ENCODE assay signal across 22 mouse cellular contexts in genomic region chr9:122290192-122290591, GRCm38 (mm10). TPM values are rescaled to one million over a fixed set of nuclear protein-coding genes. Genes with fewer than 3 reads are reported as not detected.
DNase-seq lines count a peak whose midpoint lies in the region; ATAC-seq and TF ChIP-seq lines count a peak whose summit lies in the region.
"Had no signal": no experiment of that assay in that cellular context is flagged by ENCODE, and none has a peak within 500 bp of the region (broad histone marks: within the 10 kb centered on the region; RNA-seq: fewer than 3 reads in every experiment).

No protein-coding gene starts in this region.

- no peak for TF ChIP-seq CTCF in left cerebral cortex, adult 2 months (IDR thresholded peaks at IDR 0.05)

- no peak overlapping the region for H3K4me2 ChIP-seq in midbrain, embryonic 11.5 days
- H3K4me2 ChIP-seq in midbrain, embryonic 16.5 days (ENCODE audit: low read length), result no peak overlapping the region
- H3K4me2 ChIP-seq: embryonic facial prominence, embryonic 12.5 days; heart, embryonic 11.5 days; heart, embryonic 15.5 days; hindbrain, embryonic 13.5 days had no signal

- intact Hi-C loops in left cerebral cortex, adult 2 months (cut with DNase I), result loop anchor here (5.0 kb wide), 1 partner anchor 43 kb away; no protein-coding TSS in a partner anchor

- H3K9ac ChIP-seq in midbrain, embryonic 11.5 days (ENCODE audit: low read length), result no peak overlapping the region
- H3K9ac ChIP-seq in midbrain, embryonic 16.5 days (ENCODE audit: low read depth, low read length), result no peak overlapping the region
- H3K9ac ChIP-seq: embryonic facial prominence, embryonic 12.5 days; heart, embryonic 15.5 days; hindbrain, embryonic 13.5 days had no signal

- H3K27me3 ChIP-seq in midbrain, embryonic 11.5 days (ENCODE audit: control insufficient read depth, insufficient read depth, low read length), result no peaks in the 10 kb centered on the region
- H3K27me3 ChIP-seq in midbrain, embryonic 16.5 days (ENCODE audit: control insufficient read depth, insufficient read depth, low read depth, low read length), result no peaks in the 10 kb centered on the region
- H3K27me3 ChIP-seq: embryonic facial prominence, embryonic 12.5 days; heart, embryonic 15.5 days; hindbrain, embryonic 13.5 days; Patski had no signal

- peak; percentile 25 to 82 for DNase-seq in adrenal gland, adult (ENCODE audit: inconsistent age in 2 of 2, low spot score in 1 of 2)
- DNase-seq in adrenal gland, adult 18-20 months (ENCODE audit: low spot score in 2 of 2), result no peak
- DNase-seq in midbrain, embryonic 11.5 days (ENCODE audit: low spot score, missing footprints), result peak; percentile 57
- peak; percentile 19 for DNase-seq in adrenal gland, postnatal 25 days
- DNase-seq in left cerebral cortex, adult 2 months (ENCODE audit: extremely low spot score in 1 of 2, low spot score in 2 of 2), result no peak
- no peak for DNase-seq in testis, postnatal 10 days (ENCODE audit: low spot score)
- DNase-seq: cerebellum, adult 11 months; cerebellum, adult 9-10 months; cerebellum, postnatal 25 days; gastrocnemius, postnatal 25 days; heart, adult 18-20 months; heart, postnatal 14 days; kidney, adult 11 months had no signal

- H3K27ac ChIP-seq in midbrain, embryonic 11.5 days (ENCODE audit: low read depth, low read length), result no peak overlapping the region
- no peak overlapping the region for H3K27ac ChIP-seq in midbrain, embryonic 16.5 days (ENCODE audit: low read length)
- no peak overlapping the region for H3K27ac ChIP-seq in left cerebral cortex, adult 2 months
- H3K27ac ChIP-seq: embryonic facial prominence, embryonic 12.5 days; heart, embryonic 15.5 days; hindbrain, embryonic 13.5 days; hindbrain, postnatal 0 days had no signal

- no peak for ATAC-seq in midbrain, embryonic 11.5 days (ENCODE audit: low FRiP score)
- no peak for ATAC-seq in midbrain, embryonic 16.5 days
- ATAC-seq: activated CD4-positive, CD25-positive, alpha-beta regulatory T cell, adult 4 months; forebrain, embryonic 16.5 days; hindbrain, postnatal 0 days; Patski had no signal

- H3K36me3 ChIP-seq in midbrain, embryonic 11.5 days (ENCODE audit: control insufficient read depth, insufficient read depth, low read length), result no peaks in the 10 kb centered on the region
- no peaks in the 10 kb centered on the region for H3K36me3 ChIP-seq in midbrain, embryonic 16.5 days (ENCODE audit: control insufficient read depth, insufficient read depth, low read length)
- H3K36me3 ChIP-seq: embryonic facial prominence, embryonic 12.5 days; heart, embryonic 15.5 days; hindbrain, embryonic 13.5 days had no signal

- H3K4me3 ChIP-seq in midbrain, embryonic 11.5 days (ENCODE audit: low read depth, low read length), result no peak overlapping the region
- H3K4me3 ChIP-seq in midbrain, embryonic 16.5 days (ENCODE audit: low read depth, low read length), result no peak overlapping the region
- no peak overlapping the region for H3K4me3 ChIP-seq in left cerebral cortex, adult 2 months
- H3K4me3 ChIP-seq: embryonic facial prominence, embryonic 12.5 days; heart, embryonic 15.5 days; hindbrain, embryonic 13.5 days had no signal

- no peaks in the 10 kb centered on the region for H3K9me3 ChIP-seq in midbrain, embryonic 11.5 days (ENCODE audit: control insufficient read depth, low read length)
- H3K9me3 ChIP-seq in midbrain, embryonic 16.5 days (replicated peaks; ENCODE audit: control insufficient read depth, low read length, poor library complexity, severe bottlenecking), result no peaks in the 10 kb centered on the region
- H3K9me3 ChIP-seq: embryonic facial prominence, embryonic 12.5 days; heart, embryonic 15.5 days; hindbrain, embryonic 13.5 days had no signal

- H3K4me1 ChIP-seq in midbrain, embryonic 11.5 days (ENCODE audit: control insufficient read depth, insufficient read depth, low read length), result peaks cover 16% of the 10 kb centered on the region
- peaks cover 14% of the 10 kb centered on the region for H3K4me1 ChIP-seq in midbrain, embryonic 16.5 days (ENCODE audit: control insufficient read depth, insufficient read depth, low read length)

- WGBS in midbrain, embryonic 11.5 days, result 94% methylated on average over 2 of the region's 2 CpGs
- 90% methylated on average over 2 of the region's 2 CpGs for WGBS in midbrain, embryonic 16.5 days

RNA-seq across cellular contexts. Expression of gene Ano10, which starts 4.0 kb away (rescaled TPM):
- total RNA-seq in adrenal gland, adult 18-20 months (2021), result 10 to 100 TPM; 59.0 to 93.2 TPM
- polyA plus RNA-seq in midbrain, embryonic 11.5 days (2014; fragmentation: Nextera tagmentation; extraction: Ambion mirVana), result 39.4 and 46.3 TPM in 2 replicates
- 35.3 and 38.5 TPM in 2 replicates for polyA plus RNA-seq in midbrain, embryonic 16.5 days (2015; fragmentation: Nextera tagmentation; extraction: Ambion mirVana)
- 82.0 and 86.6 TPM in 2 replicates for total RNA-seq in adrenal gland, postnatal 25 days (2021)
- total RNA-seq in left cerebral cortex, adult 2 months (2021), result 10 to 100 TPM; 25.8 to 27.4 TPM

Comparison
In these comparisons a context has a peak if more than half of its experiments do, and no peak if none do; other contexts are left out.
1. DNase-seq: peak in adrenal gland, adult (2 of 2), midbrain, embryonic 11.5 days (single experiment) and adrenal gland, postnatal 25 days (single experiment); none in adrenal gland, adult 18-20 months (0 of 2), left cerebral cortex, adult 2 months (0 of 2) and testis, postnatal 10 days (single experiment).